Mouse (Mus musculus): ENCODE measurements around the gene Myo7a. TPM values are rescaled to one million over a fixed set of nuclear protein-coding genes. Genes with fewer than 3 reads are reported as not detected.

Myo7a gene
- total RNA-seq (2021), result 1 to 10 TPM; 7.0 to 7.1 TPM
- long read RNA-seq, experiment 1, partial matches to known transcripts, result 4 of 9 reads
- long read RNA-seq, experiment 1, other reads (novel, unspliced or antisense), result 5 of 9 reads
- long read RNA-seq, experiment 2, partial matches to known transcripts, result 10 of 14 reads
- long read RNA-seq, experiment 2, other reads (novel, unspliced or antisense), result 4 of 14 reads

- DNase-seq (ENCODE audit: low spot score in 2 of 2), result no peak
These were observed at the start of gene Myo7a for GRCm38 (mm10) chr7:98119179-98119960. Myo7a (minus strand) TSS chr7:98119524.

- no peak for DNase-seq (ENCODE audit: low spot score in 2 of 2)
These were observed 45.7 kb upstream of the Myo7a start for GRCm38 (mm10) chr7:98164999-98165528.

DNA sequence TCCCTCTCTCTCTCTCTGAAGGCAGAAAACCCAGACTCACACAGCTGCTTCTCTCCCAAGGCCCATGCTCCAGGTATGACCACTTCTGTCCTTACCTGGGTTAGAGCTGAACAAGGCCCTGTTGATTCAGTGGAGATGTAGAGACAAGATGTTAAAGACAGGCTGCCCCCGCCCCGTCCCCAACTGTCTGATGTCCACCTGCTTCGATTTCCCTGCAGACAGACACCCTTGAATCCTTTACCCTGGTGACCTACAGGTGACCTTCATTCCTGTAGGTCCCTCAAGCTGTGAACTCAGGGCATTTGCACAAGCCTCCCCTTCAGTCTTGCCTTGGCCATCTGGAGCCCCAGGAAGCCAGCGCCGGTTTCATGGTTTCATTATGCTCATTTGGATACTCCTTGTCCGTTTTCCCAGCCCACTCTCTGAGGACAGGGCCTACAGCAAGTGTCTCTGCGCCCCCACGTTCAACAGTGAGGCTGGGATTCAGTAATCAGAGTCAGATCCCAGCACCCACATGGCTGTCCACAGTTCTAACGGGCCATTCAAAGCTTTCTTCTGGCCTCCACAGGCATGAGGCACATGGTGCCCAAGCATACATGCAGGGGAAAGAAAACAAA, 45.2 kb upstream of the Myo7a start:
- DNase-seq (ENCODE audit: low spot score in 2 of 2), result no peak

- no peak for DNase-seq (ENCODE audit: low spot score in 2 of 2)
These were observed 44.4 kb upstream of the Myo7a start for GRCm38 (mm10) chr7:98163700-98164099.

GRCm38 (mm10) chr7:98162239-98162638, 42.9 kb upstream of the Myo7a start:
- DNase-seq (ENCODE audit: low spot score in 2 of 2), result no peak

GRCm38 (mm10) chr7:98160041-98160740, 40.9 kb upstream of the Myo7a start:
- DNase-seq (ENCODE audit: low spot score in 2 of 2), result no peak

DNA sequence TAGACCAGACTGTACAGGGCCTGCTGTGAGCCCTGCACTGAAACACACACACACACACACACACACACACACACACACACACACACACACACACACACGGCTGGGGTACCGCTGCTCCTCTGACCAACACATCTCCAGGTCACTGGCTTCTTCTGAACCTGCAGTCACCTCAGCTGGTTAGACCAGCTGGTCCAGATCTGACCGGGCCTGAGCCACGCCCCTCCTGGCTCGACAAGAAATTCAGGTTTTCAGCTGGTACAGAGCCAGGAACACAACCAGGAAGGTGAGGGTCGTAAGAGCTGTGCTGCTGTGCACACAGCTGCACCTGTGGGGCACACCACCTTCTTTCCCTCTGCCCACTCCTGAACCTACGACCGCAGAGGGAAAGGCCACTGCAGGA, 39.2 kb upstream of the Myo7a start:
- DNase-seq (ENCODE audit: low spot score in 2 of 2), result no peak

- DNase-seq (ENCODE audit: low spot score in 2 of 2), result no peak
These were observed 38.5 kb upstream of the Myo7a start for GRCm38 (mm10) chr7:98157636-98158332.

- DNase-seq (ENCODE audit: low spot score in 2 of 2), result no peak
These were observed 36.9 kb upstream of the Myo7a start for GRCm38 (mm10) chr7:98156280-98156665.

- peak; percentile 53 to 74 for DNase-seq (ENCODE audit: low spot score in 2 of 2)
These were observed 36.4 kb upstream of the Myo7a start for GRCm38 (mm10) chr7:98155546-98156279.

GRCm38 (mm10) chr7:98153892-98154291, 34.6 kb upstream of the Myo7a start:
- DNase-seq (ENCODE audit: low spot score in 2 of 2), result no peak

- DNase-seq (ENCODE audit: low spot score in 2 of 2), result no peak
These were observed 34.0 kb upstream of the Myo7a start for GRCm38 (mm10) chr7:98153345-98153744.

- DNase-seq (ENCODE audit: low spot score in 2 of 2), result no peak
These were observed 33.1 kb upstream of the Myo7a start for GRCm38 (mm10) chr7:98152400-98152799.

GRCm38 (mm10) chr7:98150525-98150924, 31.2 kb upstream of the Myo7a start:
- no peak for DNase-seq (ENCODE audit: low spot score in 2 of 2)

GRCm38 (mm10) chr7:98149802-98150201, 30.5 kb upstream of the Myo7a start:
- DNase-seq (ENCODE audit: low spot score in 2 of 2), result no peak

GRCm38 (mm10) chr7:98148721-98149407, 29.5 kb upstream of the Myo7a start:
- DNase-seq (ENCODE audit: low spot score in 2 of 2), result no peak

DNA sequence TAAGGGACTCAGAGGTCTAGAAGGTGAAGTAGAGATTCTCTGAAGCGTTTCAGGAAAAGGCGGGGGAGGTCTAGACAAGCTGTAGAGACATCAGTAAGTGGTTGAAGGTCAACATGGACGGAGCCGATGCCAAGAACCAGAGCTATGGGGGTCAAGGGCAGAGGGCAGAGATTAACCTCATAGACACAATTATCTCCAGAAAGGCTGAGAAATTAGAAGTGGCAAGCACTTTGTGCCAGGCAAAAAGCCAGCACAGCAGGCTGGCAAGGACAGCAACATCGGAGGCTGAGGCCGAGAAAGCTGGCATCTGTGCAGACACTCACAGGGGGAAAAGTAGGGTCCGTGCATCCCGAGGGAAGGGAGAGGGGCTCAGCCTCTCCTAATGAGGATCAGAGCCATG, 28.4 kb upstream of the Myo7a start:
- no peak for DNase-seq (ENCODE audit: low spot score in 2 of 2)

GRCm38 (mm10) chr7:98146447-98146845, 27.1 kb upstream of the Myo7a start:
- no peak for DNase-seq (ENCODE audit: low spot score in 2 of 2)

DNA sequence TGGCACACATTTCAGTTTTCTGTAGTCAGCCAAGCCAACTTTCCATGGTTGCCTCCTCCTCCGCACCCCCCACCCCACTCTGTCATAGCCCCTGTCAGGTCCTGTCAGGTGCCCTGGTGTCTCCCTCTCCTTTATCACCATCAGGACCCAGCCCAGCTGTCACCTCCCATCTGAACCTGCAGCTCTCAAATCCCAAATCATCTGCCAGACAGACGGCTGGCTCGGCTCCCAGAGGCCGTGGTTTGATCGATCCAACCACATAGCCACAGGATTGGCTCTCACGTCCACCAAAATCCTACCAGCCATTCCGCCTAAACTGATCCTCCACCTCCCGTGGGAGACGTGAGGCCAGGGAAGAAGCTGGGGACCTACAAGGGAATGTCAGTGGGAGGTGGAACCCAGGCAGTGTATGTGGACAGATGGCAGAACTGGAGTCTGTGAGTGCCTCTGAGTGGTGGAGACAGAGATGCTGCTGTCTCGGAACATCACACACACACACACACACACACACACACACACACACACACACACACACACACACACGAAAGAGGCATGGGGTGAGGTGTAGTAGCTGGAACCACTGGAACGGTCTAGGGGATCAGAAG, 26.6 kb upstream of the Myo7a start:
- no peak for DNase-seq (ENCODE audit: low spot score in 2 of 2)
